Mouse (Mus musculus): Measurements from ENCODE around the gene Cnih2. TPM values are rescaled to one million over a fixed set of nuclear protein-coding genes. Genes with fewer than 3 reads are reported as not detected.

The Cnih2 gene
- polyA plus RNA-seq, 1 experiment from 2014 or later: 2.9 TPM

DNA sequence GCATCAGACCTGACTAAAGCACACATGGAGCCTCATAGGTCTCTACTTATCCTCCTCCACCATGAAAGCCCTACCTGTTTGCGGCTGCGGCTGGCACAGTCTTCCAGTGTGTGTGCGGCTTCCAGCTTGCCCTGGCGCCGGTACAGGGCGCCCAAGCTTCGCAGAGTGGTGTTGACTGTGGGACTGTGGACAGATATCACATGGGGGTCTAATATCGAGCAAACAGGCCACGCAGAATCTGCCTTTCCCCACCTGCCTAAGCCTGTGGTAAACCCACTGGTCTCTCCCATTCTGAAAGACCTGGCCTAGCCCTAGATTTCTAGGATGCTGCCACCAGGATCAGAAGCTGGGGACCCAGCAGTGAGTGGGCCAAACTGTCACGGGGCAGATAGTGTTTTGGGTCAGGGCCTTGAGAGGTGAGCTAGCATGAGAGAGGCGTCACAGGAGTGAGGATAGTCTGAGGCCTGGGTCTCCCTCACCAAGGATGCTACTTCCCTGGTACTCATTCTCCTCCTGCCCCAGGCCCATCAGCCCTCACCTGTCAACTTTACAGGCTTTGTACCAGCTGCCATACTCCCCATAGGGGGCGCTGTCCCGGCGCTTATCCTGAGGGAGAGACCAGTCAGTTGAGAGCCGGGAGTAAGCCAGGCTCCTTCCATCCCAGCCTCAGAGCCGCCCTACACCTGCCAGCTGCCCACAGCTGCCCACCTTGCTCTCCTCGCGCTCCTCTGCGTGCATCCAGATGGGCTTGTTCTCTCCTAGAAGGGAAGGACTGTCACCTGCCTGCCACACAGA lies 11.5 kb upstream of the Cnih2 start:
- no peak overlapping the region for H3K4me3 ChIP-seq
- H3K4me2 ChIP-seq: no peak overlapping the region
- H3K9ac ChIP-seq: no peak overlapping the region
- H3K9me3 ChIP-seq (replicated peaks): no peaks in the 10 kb centered on the region
- H3K4me1 ChIP-seq (replicated peaks): peaks cover 22% of the 10 kb centered on the region
- H3K27me3 ChIP-seq: no peaks in the 10 kb centered on the region
- peaks cover 48% of the 10 kb centered on the region for H3K36me3 ChIP-seq
- no peak for ATAC-seq (replicated peaks; ENCODE audit: insufficient number of reproducible peaks, insufficient read depth, low FRiP score, low read depth)
- WGBS: 75% methylated on average over 19 of the region's 19 CpGs
- no peak overlapping the region for H3K27ac ChIP-seq

DNA sequence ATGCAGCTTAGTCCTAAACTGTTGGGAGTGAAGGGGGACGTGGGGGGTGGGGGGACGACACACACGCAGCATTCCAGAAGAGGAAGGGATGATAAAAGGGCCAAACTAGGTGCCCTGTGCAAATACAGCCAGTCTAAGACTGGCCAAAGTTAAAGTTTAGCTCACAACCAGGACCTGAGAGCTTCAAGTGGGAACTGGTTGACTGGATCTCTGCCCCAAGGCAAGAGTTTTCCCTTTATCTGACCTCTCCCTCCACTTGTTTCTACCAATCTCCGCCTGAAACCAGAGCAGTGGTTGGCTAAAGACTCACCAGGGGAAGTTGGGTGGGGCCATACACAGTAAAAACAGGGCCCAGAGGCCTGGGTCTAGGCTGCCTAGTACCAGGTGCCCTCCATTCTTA lies 10.4 kb upstream of the Cnih2 start:
- H3K27me3 ChIP-seq: no peaks in the 10 kb centered on the region
- WGBS: 31% methylated on average over 4 of the region's 4 CpGs
- peaks cover 22% of the 10 kb centered on the region for H3K4me1 ChIP-seq (replicated peaks)
- H3K9ac ChIP-seq: no peak overlapping the region
- H3K9me3 ChIP-seq (replicated peaks): no peaks in the 10 kb centered on the region
- peaks cover 57% of the 10 kb centered on the region for H3K36me3 ChIP-seq
- no peak overlapping the region for H3K27ac ChIP-seq
- no peak overlapping the region for H3K4me3 ChIP-seq
- ATAC-seq (replicated peaks; ENCODE audit: insufficient number of reproducible peaks, insufficient read depth, low FRiP score, low read depth): no peak
- H3K4me2 ChIP-seq: no peak overlapping the region

DNA sequence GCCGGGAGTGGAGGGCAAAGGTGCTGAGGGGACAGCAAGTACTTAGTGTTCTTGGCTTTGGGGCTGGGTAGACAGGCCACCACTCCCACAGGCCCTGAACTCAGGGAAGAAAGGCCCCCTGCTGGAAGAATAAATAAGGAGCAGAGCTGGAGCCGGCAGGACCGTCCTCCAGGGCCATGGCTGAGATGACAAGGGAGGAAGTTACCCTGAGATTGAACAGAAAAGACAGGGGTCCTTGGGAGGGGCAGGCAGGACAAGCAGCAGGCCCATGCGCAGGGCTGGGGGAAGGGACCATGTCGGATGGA lies 9.9 kb upstream of the Cnih2 start:
- Histone ChIP-seq H3K9ac (no peak overlapping the region), H3K4me2 (no peak overlapping the region), H3K36me3 (peaks cover 57% of the 10 kb centered on the region), H3K27ac (no peak overlapping the region), H3K9me3 (replicated peaks) (no peaks in the 10 kb centered on the region), H3K4me3 (no peak overlapping the region), H3K4me1 (replicated peaks) (peaks cover 22% of the 10 kb centered on the region), H3K27me3 (no peaks in the 10 kb centered on the region)
- ATAC-seq (replicated peaks; ENCODE audit: insufficient number of reproducible peaks, insufficient read depth, low FRiP score, low read depth): no peak
- 24% methylated on average over 5 of the region's 5 CpGs for WGBS

DNA sequence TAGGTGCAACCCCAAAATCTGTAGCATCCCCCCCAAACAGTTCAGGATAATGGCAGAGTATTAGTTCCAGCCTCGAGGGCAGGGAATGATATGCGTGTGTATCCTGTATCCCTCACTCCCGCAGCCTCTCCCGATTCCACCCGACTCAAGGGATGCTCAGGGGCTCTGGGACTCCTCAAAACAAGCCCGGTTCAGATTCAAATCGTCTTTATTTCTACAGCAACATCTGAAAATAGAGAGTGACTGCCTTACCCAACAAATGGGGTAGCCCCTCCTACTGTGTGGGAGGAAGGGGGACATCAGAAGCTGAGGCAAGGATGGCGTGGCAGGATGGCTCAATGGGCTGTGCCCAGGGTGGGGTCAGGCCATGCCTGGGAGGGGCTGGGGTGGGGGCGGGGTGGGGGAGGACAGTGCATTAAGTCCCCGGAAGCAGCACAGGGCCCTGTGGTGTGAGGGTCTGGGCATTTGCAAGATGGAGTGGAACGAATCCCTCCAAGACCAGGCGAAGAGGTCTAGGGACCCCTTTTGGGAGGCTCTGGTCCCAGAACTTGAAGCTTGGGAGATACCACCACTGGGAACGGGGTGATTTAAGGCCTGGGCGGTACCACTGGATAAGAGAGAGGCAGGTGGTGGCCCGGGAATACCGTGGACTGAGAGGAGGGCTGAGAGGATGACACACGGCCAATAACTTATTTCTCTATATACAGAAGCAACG lies 9.4 kb upstream of the Cnih2 start:
- WGBS: 70% methylated on average over 18 of the region's 18 CpGs
- no peak for ATAC-seq (replicated peaks; ENCODE audit: insufficient number of reproducible peaks, insufficient read depth, low FRiP score, low read depth)
- no peak overlapping the region; the same call in 1 of the 2 replicates for H3K27ac ChIP-seq
- peaks cover 22% of the 10 kb centered on the region for H3K4me1 ChIP-seq (replicated peaks)
- H3K4me2 ChIP-seq: peak overlapping the region; percentile 87; the same call in 1 of the 2 replicates
- 0 out of 2 replicates have a peak overlapping the region, but pooled peaks have one; percentile 88 for H3K4me3 ChIP-seq
- no peaks in the 10 kb centered on the region for H3K9me3 ChIP-seq (replicated peaks)
- H3K27me3 ChIP-seq: no peaks in the 10 kb centered on the region
- H3K9ac ChIP-seq: 0 out of 2 replicates have a peak overlapping the region, but pooled peaks have one; percentile 39
- H3K36me3 ChIP-seq: peaks cover 59% of the 10 kb centered on the region

DNA sequence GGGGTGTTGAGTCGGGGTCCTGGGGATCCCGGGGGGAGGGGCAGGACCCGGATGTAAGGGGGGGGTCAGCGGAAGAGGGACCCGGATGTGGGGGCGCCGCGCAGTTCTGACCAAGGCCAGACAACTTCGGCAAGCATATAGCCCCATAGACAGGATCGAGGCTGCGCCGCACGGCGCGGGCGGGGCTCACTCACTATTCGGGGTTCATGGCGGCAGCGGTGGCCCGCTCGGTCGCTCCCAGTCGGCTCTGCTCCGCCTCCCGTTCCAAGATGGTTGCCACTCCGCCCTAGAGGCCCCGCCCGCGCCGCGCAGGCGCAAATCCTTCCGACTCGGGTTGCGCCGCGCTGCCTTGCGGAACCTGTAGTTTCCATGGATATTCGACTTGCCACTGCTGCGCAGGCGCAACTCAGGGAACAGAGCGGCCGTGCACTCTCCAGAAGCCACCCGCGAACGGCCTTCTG lies 8.4 kb upstream of the Cnih2 start, which contains the start of gene Rab1b:
Gene Rab1b (minus strand): TSS at position 342 of the 461 bp plus-strand sequence.
- Histone ChIP-seq H3K4me3 (peak within 1 kb of the TSS; percentile 88), H3K36me3 (peaks cover 62% of the 10 kb centered on the region), H3K9me3 (replicated peaks) (no peaks in the 10 kb centered on the region), H3K27me3 (no peaks in the 10 kb centered on the region), H3K4me1 (replicated peaks) (peaks cover 22% of the 10 kb centered on the region), H3K9ac (peak within 1 kb of the TSS; percentile 90), H3K27ac (peak within 1 kb of the TSS; percentile 96), H3K4me2 (peak within 1 kb of the TSS; percentile 87)
- under 1% methylated on average over 46 of the region's 46 CpGs for WGBS
- peak; percentile 92 for ATAC-seq (replicated peaks; ENCODE audit: insufficient number of reproducible peaks, insufficient read depth, low FRiP score, low read depth)

DNA sequence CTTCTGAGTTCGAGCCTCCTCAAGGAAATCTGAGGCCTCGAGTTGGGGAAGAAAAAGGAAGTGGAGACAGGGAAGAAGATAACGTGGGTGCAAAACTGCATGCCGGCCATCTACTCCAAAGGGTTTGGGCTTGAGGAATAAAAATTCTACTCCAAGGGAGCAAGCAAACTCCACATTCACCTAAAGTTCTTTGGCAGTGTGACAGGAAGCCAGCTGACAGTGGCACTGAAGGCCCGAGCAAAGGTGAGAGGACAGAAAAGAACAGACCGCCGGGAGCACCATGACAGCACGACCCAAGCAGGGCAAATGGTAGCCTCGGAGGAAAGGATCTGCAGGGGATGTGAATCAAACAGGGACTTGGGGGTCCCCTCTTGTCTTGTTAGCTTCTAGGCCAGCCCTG lies 7.8 kb upstream of the Cnih2 start:
- WGBS: 4% methylated on average over 9 of the region's 9 CpGs
- Histone ChIP-seq H3K4me3 (peak overlapping the region; percentile 88), H3K27ac (peak overlapping the region; percentile 96), H3K9me3 (replicated peaks) (no peaks in the 10 kb centered on the region), H3K4me2 (peak overlapping the region; percentile 87), H3K9ac (peak overlapping the region; percentile 90), H3K4me1 (replicated peaks) (peaks cover 22% of the 10 kb centered on the region), H3K27me3 (no peaks in the 10 kb centered on the region), H3K36me3 (peaks cover 60% of the 10 kb centered on the region)
- ATAC-seq (replicated peaks; ENCODE audit: insufficient number of reproducible peaks, insufficient read depth, low FRiP score, low read depth): no peak

DNA sequence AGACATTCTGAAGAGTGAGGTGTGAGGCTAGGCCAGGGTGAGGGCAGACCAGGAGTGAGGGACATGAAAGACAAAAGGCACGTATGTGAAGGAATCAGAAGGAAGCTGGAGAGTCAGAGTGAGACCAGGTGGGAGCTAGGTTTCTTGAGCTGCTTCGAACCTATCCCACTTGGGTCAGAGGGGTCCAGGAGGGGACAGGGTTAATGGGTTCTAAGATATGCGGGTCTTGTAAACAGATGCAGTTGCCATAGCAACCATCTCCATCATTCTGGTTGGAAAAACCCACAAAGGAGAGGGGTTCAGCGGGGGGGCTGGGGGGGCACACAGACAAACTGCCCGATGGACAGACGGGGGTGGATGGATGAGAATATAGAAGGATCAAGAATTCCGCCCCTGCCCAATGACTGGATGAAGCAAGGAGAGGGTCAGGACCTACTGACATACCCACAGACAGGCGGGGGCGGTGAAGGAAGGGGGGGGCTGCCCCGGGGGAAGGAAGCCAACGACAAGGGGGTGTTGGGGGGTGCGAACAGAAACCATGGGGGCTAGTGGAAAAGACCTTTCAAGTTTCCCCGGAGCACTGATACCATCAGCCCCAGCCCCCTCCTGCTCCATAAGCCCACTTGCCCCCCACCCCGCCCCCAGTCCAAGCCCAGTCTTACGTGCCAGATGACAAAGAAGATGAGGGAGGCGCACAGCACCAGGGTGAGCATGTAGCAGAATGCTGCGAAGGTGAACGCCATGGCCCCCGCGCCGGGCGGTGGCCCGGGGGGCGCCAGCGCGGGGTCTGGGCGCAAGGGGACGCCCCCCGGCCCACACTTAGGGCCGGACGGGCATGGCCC lies 579 bp downstream of the Cnih2 start:
- Histone ChIP-seq H3K36me3 (peaks cover 34% of the 10 kb centered on the region), H3K4me2 (peak overlapping the region; percentile 96), H3K9ac (peak overlapping the region; percentile 69), H3K4me3 (peak overlapping the region; percentile 55), H3K27me3 (peaks cover 15% of the 10 kb centered on the region; the same call in 1 of the 2 replicates), H3K9me3 (replicated peaks) (no peaks in the 10 kb centered on the region), H3K27ac (no peak overlapping the region), H3K4me1 (replicated peaks) (peaks cover 55% of the 10 kb centered on the region)
- 6% methylated on average over 31 of the region's 31 CpGs for WGBS
- no peak for ATAC-seq (replicated peaks; ENCODE audit: insufficient number of reproducible peaks, insufficient read depth, low FRiP score, low read depth)

DNA sequence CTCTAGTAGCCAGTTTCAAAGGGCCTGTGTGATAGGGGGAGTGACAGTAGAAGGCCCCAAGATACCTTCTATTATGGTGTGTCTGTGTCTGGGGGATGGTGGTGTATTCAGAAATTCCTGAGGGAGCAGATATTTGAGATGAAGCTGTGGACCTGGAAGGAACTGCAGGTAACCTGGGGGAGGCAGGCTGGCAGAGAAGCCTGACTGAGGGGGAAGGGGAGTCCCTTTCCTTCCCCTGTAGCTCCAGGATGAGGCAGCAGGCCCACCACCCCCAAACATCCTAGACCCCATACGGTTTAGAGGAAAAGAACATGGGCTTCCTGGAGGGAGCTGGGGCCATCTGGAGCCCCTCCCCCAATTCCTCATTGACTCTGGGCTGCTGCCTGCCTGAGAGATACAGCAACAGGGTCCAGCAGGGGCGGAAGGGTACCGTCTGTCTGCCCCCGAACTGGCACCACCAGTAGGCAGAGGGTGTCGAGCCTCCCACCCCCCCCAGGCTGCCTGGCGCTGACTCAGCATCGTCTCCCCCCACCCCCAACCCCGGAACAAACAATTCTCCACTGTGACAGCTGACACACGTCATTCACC lies 2.3 kb downstream of the Cnih2 start:
- no peaks in the 10 kb centered on the region for H3K9me3 ChIP-seq (replicated peaks)
- ATAC-seq (replicated peaks; ENCODE audit: insufficient number of reproducible peaks, insufficient read depth, low FRiP score, low read depth): no peak
- no peak overlapping the region for H3K4me3 ChIP-seq
- H3K4me2 ChIP-seq: 0 out of 2 replicates have a peak overlapping the region, but pooled peaks have one; percentile 3
- H3K9ac ChIP-seq: no peak overlapping the region
- peaks cover 15% of the 10 kb centered on the region; the same call in 1 of the 2 replicates for H3K27me3 ChIP-seq
- peaks cover 35% of the 10 kb centered on the region for H3K36me3 ChIP-seq
- H3K27ac ChIP-seq: no peak overlapping the region
- peaks cover 55% of the 10 kb centered on the region for H3K4me1 ChIP-seq (replicated peaks)
- 6% methylated on average over 9 of the region's 9 CpGs for WGBS

DNA sequence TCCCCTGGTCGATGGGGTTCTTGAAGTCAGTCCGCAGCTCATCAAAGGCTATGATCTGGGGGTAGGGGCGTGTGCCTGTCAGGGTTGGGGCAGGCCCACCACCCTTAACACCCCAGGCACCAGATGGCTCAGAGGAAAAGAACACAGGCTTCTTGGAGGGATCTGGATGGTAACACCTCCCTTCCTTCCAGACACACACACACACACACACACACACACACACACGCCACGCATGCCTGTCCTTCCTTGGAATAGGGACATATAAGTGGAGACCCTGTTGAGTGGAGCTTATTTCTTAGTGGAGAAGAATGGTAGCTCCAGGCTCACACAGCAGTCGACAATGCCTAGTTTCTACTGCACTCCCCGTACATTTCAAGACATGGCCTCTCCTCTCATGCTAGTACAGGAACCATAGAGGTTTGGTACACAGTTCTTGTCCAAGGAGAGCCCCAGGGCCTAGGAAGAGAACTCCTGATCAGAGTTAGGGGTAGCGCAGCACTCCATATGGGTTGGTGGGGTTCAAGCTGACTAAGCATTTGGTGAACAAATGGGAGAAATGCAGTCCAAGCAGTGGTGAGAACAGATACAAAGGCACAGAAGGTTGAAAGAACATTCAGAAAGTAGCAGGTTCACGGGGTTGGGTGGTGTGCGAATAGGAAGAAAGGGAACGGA lies 3.4 kb downstream of the Cnih2 start:
- Histone ChIP-seq H3K4me2 (no peak overlapping the region), H3K9me3 (replicated peaks) (no peaks in the 10 kb centered on the region), H3K27me3 (peaks cover 15% of the 10 kb centered on the region; the same call in 1 of the 2 replicates), H3K27ac (no peak overlapping the region), H3K36me3 (peaks cover 35% of the 10 kb centered on the region), H3K4me3 (0 out of 2 replicates have a peak overlapping the region, but pooled peaks have one; percentile 1), H3K4me1 (replicated peaks) (peaks cover 47% of the 10 kb centered on the region), H3K9ac (no peak overlapping the region)
- ATAC-seq (replicated peaks; ENCODE audit: insufficient number of reproducible peaks, insufficient read depth, low FRiP score, low read depth): no peak
- WGBS: 40% methylated on average over 11 of the region's 11 CpGs

DNA sequence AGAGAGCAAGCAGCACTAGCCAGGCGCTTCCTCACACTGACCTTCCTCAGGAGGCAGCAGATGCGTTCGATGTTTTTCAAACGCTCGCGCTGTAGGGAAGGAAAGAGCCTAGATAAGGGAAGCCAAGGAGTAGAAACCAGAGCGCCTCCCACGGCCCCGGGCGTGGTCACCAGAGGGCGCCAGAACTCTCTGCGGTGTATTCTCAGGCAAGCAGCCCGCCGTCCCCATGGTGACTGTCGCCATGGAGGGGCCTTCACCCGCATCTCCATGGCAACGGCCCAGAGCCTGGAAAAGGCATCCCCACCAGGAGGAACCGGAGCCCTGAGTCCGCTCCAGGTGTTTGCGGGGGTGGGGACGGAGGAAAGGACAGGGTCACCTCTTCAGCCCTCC lies 4.1 kb downstream of the Cnih2 start:
- Histone ChIP-seq H3K36me3 (peaks cover 28% of the 10 kb centered on the region), H3K9ac (no peak overlapping the region), H3K27me3 (peaks cover 15% of the 10 kb centered on the region; the same call in 1 of the 2 replicates), H3K4me2 (0 out of 2 replicates have a peak overlapping the region, but pooled peaks have one; percentile 10), H3K4me3 (0 out of 2 replicates have a peak overlapping the region, but pooled peaks have one; percentile 1), H3K4me1 (replicated peaks) (peaks cover 51% of the 10 kb centered on the region), H3K9me3 (replicated peaks) (no peaks in the 10 kb centered on the region), H3K27ac (no peak overlapping the region)
- WGBS: under 1% methylated on average over 21 of the region's 21 CpGs
- peak; percentile 63 for ATAC-seq (replicated peaks; ENCODE audit: insufficient number of reproducible peaks, insufficient read depth, low FRiP score, low read depth)
